Mouse (Mus musculus) spleen, adult 2 months (tissue): ENCODE results near the gene Ciart.
A peak's percentile ranks its signal among the peaks of the same experiment; 100 is the strongest.

Experiments
- CTCF ChIP-seq: fragments of 200-500 bp; IDR thresholded peaks from 2 replicates; pipeline ENCODE4 v1.5.1; 2011; ENCODE audit warnings: mild to moderate bottlenecking, inconsistent platforms; ENCODE audit not compliant: insufficient read depth, insufficient read length, insufficient replicate concordance; ENCODE audit errors: extremely low read depth
- POLR2A ChIP-seq: fragments of 200-500 bp; IDR thresholded peaks from 2 replicates; pipeline ENCODE4 v1.6.1; 2011; ENCODE audit warnings: low read depth, low read length, inconsistent platforms

DNA sequence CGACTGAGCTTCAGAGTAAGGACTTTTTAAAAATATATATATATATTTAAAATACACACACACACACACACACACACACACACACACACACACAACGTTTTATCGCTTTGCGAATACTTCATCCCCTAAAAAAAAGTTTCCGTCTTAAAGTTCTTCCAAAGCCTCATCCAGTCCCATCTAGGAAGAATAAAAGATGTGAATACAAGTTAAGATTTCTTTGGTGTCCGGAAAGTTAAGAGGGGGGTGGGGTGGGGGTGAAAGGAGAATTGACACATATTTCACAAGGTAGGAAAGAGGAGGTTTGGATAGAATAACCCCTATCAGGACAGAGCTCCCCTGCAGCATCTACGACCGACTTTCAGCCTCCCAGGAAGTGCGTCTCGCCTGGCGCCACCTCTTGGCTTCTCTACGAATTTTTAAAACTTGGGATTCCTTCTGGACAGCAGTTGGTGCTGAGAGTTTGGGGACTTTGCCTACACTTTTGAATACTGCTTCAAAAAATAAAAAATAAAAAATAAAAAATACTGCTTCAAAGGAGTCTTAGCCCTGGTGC lies 24.0 kb upstream of the Ciart start:
- TF ChIP-seq POLR2A (no peak), CTCF (peak; percentile 45; the same call in 1 of the 2 replicates)
